Mouse (Mus musculus): Measurements from ENCODE around the gene Rhox4a. TPM values are rescaled to one million over a fixed set of nuclear protein-coding genes. Genes with fewer than 3 reads are reported as not detected.
"Not testable (repeated sequence)": the region's sequence is repeated elsewhere in the genome, so short reads cannot be mapped to it uniquely, and the experiment has no call there.

Rhox4a gene
- not detected in 2 replicates for polyA plus RNA-seq (2015; fragmentation: Nextera tagmentation; extraction: Ambion mirVana)

GRCm38 (mm10) chrX:37265038-37265437 is at the start of gene Rhox4a:
TSS of gene Rhox4a (plus strand) at chrX:37265338.
- H3K4me3 ChIP-seq; H3K4me1 ChIP-seq (replicated peaks); H3K36me3 ChIP-seq; H3K4me2 ChIP-seq; H3K27ac ChIP-seq (replicated peaks); ATAC-seq (ENCODE audit: low FRiP score, low read depth); H3K9me3 ChIP-seq; H3K9ac ChIP-seq; H3K27me3 ChIP-seq: not testable (repeated sequence)
- WGBS: 98% methylated on average over 11 of the region's 19 CpGs

GRCm38 (mm10) chrX:37222158-37222557 is 43.0 kb upstream of the Rhox4a start, which contains the start of gene Rhox1:
TSS of gene Rhox1 (minus strand) at chrX:37222258.
- ATAC-seq (ENCODE audit: low FRiP score, low read depth); H3K27me3 ChIP-seq; H3K4me2 ChIP-seq; H3K9ac ChIP-seq; H3K9me3 ChIP-seq; H3K27ac ChIP-seq (replicated peaks); H3K4me1 ChIP-seq (replicated peaks); H3K4me3 ChIP-seq; H3K36me3 ChIP-seq: not testable (repeated sequence)
- WGBS: 70% methylated on average over 1 of the region's 1 CpGs

- 100% methylated on average over 2 of the region's 9 CpGs for WGBS
- not testable (repeated sequence) for H3K4me3 ChIP-seq; H3K36me3 ChIP-seq; ATAC-seq (ENCODE audit: low FRiP score, low read depth); H3K4me2 ChIP-seq; H3K4me1 ChIP-seq (replicated peaks); H3K9ac ChIP-seq; H3K27ac ChIP-seq (replicated peaks); H3K9me3 ChIP-seq; H3K27me3 ChIP-seq
These were observed 20.5 kb upstream of the Rhox4a start, which contains the start of gene Rhox2a for GRCm38 (mm10) chrX:37244676-37245075. TSS of gene Rhox2a (plus strand) at chrX:37244976.

GRCm38 (mm10) chrX:37249619-37250018 is 15.5 kb upstream of the Rhox4a start, which contains the start of gene Rhox3a:
TSS of gene Rhox3a (plus strand) at chrX:37249919.
- not testable (repeated sequence) for H3K9me3 ChIP-seq; ATAC-seq (ENCODE audit: low FRiP score, low read depth); H3K4me1 ChIP-seq (replicated peaks); H3K36me3 ChIP-seq; H3K4me2 ChIP-seq; H3K4me3 ChIP-seq; H3K27me3 ChIP-seq; H3K27ac ChIP-seq (replicated peaks); H3K9ac ChIP-seq
- WGBS: 100% methylated on average over 1 of the region's 3 CpGs

Other genes with a start within 250 kb of the Rhox4a start
- gene Sowahd, start 216.5 kb upstream of the Rhox4a start, polyA plus RNA-seq (2015; fragmentation: Nextera tagmentation; extraction: Ambion mirVana): not detected in 2 replicates
- 265 and 321 TPM in 2 replicates for gene Rpl39, start 179.9 kb upstream of the Rhox4a start, polyA plus RNA-seq (2015; fragmentation: Nextera tagmentation; extraction: Ambion mirVana)
- 27.2 and 29.7 TPM in 2 replicates for gene Upf3b, start 155.0 kb upstream of the Rhox4a start, polyA plus RNA-seq (2015; fragmentation: Nextera tagmentation; extraction: Ambion mirVana)
- 21.5 and 22.6 TPM in 2 replicates for gene Nkap, start 138.5 kb upstream of the Rhox4a start, polyA plus RNA-seq (2015; fragmentation: Nextera tagmentation; extraction: Ambion mirVana)
- gene Akap14, start 96.5 kb upstream of the Rhox4a start, polyA plus RNA-seq (2015; fragmentation: Nextera tagmentation; extraction: Ambion mirVana): 0.14 and 0.22 TPM in 2 replicates
- 730 and 823 TPM in 2 replicates for gene Ndufa1, start 74.2 kb upstream of the Rhox4a start, polyA plus RNA-seq (2015; fragmentation: Nextera tagmentation; extraction: Ambion mirVana)
- 22.8 and 23.3 TPM in 2 replicates for gene Rnf113a1, start 74.1 kb upstream of the Rhox4a start, polyA plus RNA-seq (2015; fragmentation: Nextera tagmentation; extraction: Ambion mirVana)
- gene Gm9, start 54.3 kb upstream of the Rhox4a start, polyA plus RNA-seq (2015; fragmentation: Nextera tagmentation; extraction: Ambion mirVana): not detected in 2 replicates
- gene Rhox1, start 43.1 kb upstream of the Rhox4a start, polyA plus RNA-seq (2015; fragmentation: Nextera tagmentation; extraction: Ambion mirVana): not detected in 2 replicates
- gene Rhox2a, start 20.4 kb upstream of the Rhox4a start, polyA plus RNA-seq (2015; fragmentation: Nextera tagmentation; extraction: Ambion mirVana): not detected in 2 replicates
- not detected in 2 replicates for gene Rhox3a, start 15.4 kb upstream of the Rhox4a start, polyA plus RNA-seq (2015; fragmentation: Nextera tagmentation; extraction: Ambion mirVana)
- gene Rhox3a2, start 114.7 kb downstream of the Rhox4a start, polyA plus RNA-seq (2015; fragmentation: Nextera tagmentation; extraction: Ambion mirVana): not detected in 2 replicates
- not detected in 2 replicates for gene Rhox4a2, start 125.5 kb downstream of the Rhox4a start, polyA plus RNA-seq (2015; fragmentation: Nextera tagmentation; extraction: Ambion mirVana)
- not detected in 2 replicates for gene Rhox2b, start 146.7 kb downstream of the Rhox4a start, polyA plus RNA-seq (2015; fragmentation: Nextera tagmentation; extraction: Ambion mirVana)
- not detected in 2 replicates for gene Rhox4b, start 167.2 kb downstream of the Rhox4a start, polyA plus RNA-seq (2015; fragmentation: Nextera tagmentation; extraction: Ambion mirVana)
- gene Rhox2c, start 188.3 kb downstream of the Rhox4a start, polyA plus RNA-seq (2015; fragmentation: Nextera tagmentation; extraction: Ambion mirVana): not detected in 2 replicates
- gene Rhox3c, start 193.2 kb downstream of the Rhox4a start, polyA plus RNA-seq (2015; fragmentation: Nextera tagmentation; extraction: Ambion mirVana): not detected in 2 replicates
- gene Rhox4c, start 215.0 kb downstream of the Rhox4a start, polyA plus RNA-seq (2015; fragmentation: Nextera tagmentation; extraction: Ambion mirVana): not detected in 2 replicates
- gene Rhox2d, start 228.1 kb downstream of the Rhox4a start, polyA plus RNA-seq (2015; fragmentation: Nextera tagmentation; extraction: Ambion mirVana): not detected in 2 replicates
- not detected in 2 replicates for gene Rhox4d, start 249.0 kb downstream of the Rhox4a start, polyA plus RNA-seq (2015; fragmentation: Nextera tagmentation; extraction: Ambion mirVana)

Data from hindbrain, embryonic 15.5 days (tissue).